Mouse (Mus musculus) T-helper 1 cell (primary cell): ENCODE measurements at regions not wholly inside any gene's neighbourhood (a gene's known extent, or its start where the extent isn't known, plus 50 kb on each side); places are given as distances from the start of the nearest gene placed in this dataset.

Source experiments
- in situ Hi-C: fragments of 300-600 bp; cut with MboI, MseI; formaldehyde crosslinking; loops from one replicate; pipeline ENCODE4 v1.15.1; 2025; ENCODE audit warnings: high pct_unique_total_duplicates

DNA sequence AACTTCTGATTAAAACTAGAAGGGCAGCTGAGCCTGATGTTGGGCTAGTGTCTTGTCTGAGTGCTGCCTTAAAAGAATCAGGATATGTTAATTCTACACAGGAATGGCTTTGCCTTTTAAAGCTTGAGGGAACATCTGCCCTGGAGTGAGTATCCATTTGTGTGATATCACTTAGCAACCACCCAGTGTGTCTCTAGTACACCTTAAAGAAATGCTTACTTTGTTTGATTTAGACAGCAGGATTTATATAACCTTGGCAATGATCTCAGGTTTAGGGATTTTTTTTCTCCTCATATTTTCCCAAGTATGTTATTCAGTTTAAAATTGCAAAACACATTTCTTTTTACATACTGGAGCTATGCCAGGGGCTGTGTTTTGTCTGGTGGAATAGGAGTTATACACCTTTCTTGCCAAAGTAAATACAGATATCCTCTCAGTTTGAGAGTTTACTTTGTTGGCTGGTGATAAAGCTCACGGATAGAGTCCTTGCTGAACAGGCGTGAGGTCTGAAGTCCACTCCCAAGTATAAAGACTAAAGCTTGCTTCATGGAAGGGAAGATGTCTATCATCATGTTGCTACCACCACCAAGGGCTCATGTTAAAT lies 206.6 kb downstream of the Rsl24d1 start:
- in situ Hi-C loops = loop anchor here (10.0 kb wide), 1 partner anchor 165 kb away; no protein-coding TSS in a partner anchor

DNA sequence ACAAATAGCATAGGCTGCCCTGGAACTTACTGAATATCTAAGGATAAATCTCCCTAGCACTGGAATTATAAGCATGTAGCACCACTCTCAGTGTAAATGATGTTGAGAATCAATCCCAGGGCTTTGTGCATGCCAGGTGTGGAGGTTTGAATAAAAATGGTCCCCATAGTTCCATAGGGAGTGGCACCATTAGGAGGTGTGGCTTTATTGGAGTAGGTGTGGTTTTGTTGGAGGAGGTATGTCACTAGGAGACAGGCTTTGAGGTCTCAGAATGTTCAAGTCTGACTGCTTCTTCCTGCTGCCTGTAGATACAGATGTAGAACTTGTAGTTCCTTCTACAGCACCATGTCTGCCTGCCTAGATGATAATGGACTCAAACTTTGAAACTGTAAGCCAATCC lies 217.8 kb downstream of the Rsl24d1 start:
- in situ Hi-C loops = no loop called here

DNA sequence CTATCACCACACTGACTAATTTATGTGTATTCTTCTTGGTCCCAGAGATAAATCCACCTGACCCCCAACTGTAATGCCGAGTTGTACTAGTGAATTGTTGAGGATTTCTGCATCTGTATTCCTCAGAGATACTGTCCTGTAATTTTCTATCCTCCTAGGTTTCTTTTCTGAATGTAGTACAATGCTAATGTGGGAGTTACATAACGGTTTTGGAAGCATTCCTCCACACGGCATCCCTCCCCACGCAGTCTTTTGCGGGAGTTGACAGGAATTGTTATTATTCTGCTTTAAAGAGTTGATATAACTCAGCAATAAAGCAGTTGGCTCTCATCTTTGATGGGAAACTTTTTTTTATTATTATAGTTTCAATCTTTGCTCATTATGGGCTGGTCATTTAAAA lies 222.8 kb downstream of the Rsl24d1 start:
- in situ Hi-C loops = no loop called here

DNA sequence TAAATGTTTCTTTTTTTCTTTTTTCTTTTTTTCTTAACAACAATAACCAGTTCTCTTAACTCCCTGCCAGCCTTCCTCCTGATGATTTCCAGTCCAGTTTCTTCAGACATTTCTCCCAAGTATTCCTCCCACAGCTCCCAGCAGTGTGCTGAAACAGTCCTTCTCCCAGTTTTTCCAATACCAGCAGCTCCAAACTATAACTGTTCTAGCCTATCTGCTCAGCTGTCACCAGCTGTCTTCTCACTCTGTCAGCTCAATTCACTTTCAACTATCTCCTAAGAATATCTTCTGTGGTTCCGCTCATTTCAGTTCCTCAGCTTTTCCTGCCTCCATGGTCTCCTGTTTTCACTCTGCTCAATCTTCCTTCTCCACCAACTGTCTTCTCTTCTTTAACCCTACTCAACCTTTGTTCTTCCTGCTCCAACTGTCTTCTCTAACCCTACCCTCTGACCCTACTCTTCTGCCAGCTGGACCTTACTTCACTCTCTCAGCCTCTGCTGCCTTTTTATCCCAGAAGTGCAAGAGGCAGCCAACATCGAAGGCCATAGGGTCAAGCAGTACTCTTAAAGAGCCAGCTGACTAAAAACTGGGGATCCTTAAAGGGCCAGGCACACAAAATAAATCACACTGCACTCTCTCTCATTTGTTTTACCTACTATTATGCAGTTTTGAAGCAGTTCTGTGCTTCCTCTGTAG lies 224.0 kb downstream of the Rsl24d1 start:
- in situ Hi-C loops = no loop called here

DNA sequence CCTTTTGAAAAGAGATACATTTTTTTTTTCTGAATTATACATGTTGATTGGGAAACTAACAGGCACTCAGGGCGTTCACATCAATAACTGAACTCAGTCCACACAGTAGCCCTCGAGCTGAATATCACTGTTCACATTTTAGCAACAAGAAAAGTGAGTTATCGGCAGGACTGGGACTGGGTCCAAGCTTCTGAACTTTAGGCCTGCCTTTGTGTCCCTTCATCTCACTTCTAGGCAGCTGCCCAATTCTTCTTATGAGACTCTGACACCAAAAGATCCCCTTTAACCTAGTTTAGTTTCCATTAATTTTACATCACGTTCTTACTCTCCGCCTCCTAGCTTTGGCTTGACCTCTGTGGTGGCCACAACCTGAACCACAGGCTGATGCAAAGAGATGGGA lies 242.7 kb downstream of the Rsl24d1 start:
- in situ Hi-C loops = no loop called here

DNA sequence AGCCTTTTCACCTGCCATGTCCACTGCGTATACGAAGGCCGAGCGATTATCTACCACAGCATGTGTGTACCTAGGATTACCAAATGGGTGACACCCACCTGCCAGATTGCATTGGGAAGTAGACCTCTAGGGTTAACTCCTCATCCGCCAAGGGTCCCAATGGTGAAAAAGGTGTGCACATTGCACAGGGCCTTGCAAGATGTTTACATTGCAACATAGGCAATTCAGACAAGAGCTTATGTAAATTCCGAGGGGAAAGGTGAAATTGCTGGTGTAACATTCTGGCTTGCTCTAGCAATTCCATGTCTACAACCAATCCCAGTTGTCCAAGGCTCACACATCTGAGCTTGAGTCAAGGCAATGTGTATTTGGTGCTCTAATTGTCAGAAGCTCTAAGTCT lies 245.7 kb downstream of the Rsl24d1 start:
- in situ Hi-C loops = no loop called here

DNA sequence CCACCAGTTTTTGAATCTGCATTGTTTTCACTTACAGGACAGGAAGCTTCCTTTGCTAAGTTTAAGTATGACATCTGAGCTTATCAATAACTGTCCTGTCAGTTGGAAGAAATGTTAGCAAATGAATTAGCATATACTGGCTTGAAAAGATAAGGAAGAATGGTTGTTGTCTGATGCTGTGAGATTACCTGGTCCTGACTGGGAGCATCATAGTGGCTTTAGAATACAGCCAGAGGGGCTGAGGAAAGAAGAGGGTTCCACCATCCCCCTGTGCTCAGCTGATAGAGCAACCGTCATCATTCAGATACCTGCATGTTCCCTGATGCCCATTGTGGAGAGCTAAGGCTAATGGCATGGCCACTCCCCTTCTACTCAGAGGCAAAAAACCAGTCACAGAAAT lies 267.5 kb downstream of the Rsl24d1 start:
- in situ Hi-C loops = no loop called here

DNA sequence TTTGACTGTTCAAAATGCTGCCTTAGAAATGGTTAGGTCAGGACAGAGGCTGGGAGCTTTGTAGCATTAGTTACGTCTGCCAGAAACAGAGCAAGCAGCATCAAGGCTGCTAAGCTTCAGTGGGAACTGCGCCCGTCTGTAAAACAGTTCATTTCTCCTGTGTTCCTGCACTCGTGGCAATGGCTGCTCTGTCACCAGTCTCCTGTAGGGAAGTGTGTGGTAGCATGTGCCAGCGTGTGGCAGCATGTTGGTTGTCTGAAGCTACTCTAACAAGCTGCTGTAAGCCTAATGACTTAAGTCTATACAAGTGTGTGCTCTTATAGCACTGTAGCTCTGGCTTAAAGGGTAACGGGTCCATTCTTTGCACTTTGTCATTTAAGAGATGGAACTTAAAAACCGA lies 278.8 kb downstream of the Rsl24d1 start:
- in situ Hi-C loops = no loop called here

DNA sequence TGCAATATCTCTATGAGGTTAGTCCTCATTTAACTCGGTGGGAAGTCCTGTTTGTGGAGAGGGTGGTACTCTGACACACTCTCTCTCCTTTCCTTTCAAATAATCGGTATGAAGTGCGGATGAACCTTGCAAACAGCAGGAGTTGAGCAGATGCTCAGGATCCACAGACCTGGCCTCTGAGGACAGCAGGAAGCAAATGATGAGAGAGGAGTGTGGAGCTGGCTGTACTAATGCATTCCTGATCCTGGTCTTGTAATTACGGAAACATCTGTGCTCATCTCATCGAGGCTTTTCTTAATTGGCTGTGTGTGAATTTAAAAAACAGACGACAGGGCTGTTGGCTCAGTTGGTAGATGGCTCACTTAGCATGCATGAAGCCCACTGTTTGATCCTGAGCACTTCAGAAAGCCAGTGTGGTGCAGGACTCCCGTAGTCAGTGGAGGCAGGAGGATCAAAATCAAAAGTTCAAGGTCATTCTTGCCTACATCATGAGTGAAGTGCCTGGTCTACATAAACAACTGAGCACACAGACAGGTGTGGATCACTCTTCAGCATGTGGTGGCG lies 300.2 kb downstream of the Rsl24d1 start:
- in situ Hi-C loops = no loop called here

DNA sequence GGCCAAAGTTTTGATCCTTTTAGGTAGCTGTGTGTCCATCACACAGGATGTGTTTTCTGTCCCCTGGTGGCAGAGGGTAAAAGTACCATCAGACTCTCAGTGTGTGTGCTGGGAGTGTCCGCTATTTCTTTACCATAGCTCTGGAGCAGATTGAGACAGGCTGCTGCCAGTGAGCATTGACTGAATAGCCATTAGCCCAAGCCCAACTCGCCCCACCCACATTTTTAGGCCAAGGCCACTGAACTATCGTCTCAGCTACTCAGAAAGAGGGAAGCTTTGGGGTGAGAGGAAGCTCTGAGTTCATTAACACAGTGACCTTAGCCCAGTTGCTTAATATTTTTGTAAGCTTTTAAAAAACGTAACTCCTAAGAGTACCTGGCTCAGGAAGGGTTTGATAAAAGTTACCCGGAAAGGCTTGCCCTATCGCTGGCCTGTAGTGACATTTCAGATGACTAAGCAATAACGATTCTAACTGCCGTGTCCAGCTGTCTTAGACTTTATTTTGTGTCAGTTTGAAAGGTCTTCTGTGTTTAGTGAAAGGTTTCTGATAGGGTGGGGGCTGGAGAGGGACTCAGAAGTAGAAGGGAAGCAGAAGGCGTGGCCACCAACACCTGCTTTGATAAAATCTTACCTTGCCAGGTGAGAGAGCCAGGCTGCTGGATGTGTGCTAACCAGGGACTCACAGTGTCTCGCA lies 303.0 kb downstream of the Rsl24d1 start:
- in situ Hi-C loops = no loop called here
